Mouse (Mus musculus): ENCODE measurements around the gene Lrrc28.

Lrrc28 gene

GRCm38 (mm10) chr7:67645681-67646014 lies 580 bp upstream of the Lrrc28 start:
- no peak for DNase-seq (ENCODE audit: low read depth, low spot score)

- DNase-seq (ENCODE audit: low read depth, low spot score), result no peak
Measured at GRCm38 (mm10) chr7:67644291-67644690, 777 bp downstream of the Lrrc28 start.

- DNase-seq (ENCODE audit: low read depth, low spot score), result no peak
Measured at GRCm38 (mm10) chr7:67642955-67643354, 2.1 kb downstream of the Lrrc28 start.

- no peak for DNase-seq (ENCODE audit: low read depth, low spot score)
Measured at GRCm38 (mm10) chr7:67639006-67639405, 6.1 kb downstream of the Lrrc28 start.

GRCm38 (mm10) chr7:67636161-67636560 lies 8.9 kb downstream of the Lrrc28 start:
- DNase-seq (ENCODE audit: low read depth, low spot score), result no peak

GRCm38 (mm10) chr7:67634210-67634609 lies 10.9 kb downstream of the Lrrc28 start:
- no peak for DNase-seq (ENCODE audit: low read depth, low spot score)

- DNase-seq (ENCODE audit: low read depth, low spot score), result no peak
Measured at GRCm38 (mm10) chr7:67632380-67632779, 12.7 kb downstream of the Lrrc28 start.

- DNase-seq (ENCODE audit: low read depth, low spot score), result peak; percentile 86
Measured at GRCm38 (mm10) chr7:67630817-67631216, 14.3 kb downstream of the Lrrc28 start.

- peak; percentile 40 for DNase-seq (ENCODE audit: low read depth, low spot score)
Measured at GRCm38 (mm10) chr7:67629681-67630080, 15.4 kb downstream of the Lrrc28 start.

GRCm38 (mm10) chr7:67626671-67627070 lies 18.4 kb downstream of the Lrrc28 start:
- DNase-seq (ENCODE audit: low read depth, low spot score), result no peak

GRCm38 (mm10) chr7:67622151-67622550 lies 22.9 kb downstream of the Lrrc28 start:
- no peak for DNase-seq (ENCODE audit: low read depth, low spot score)

- no peak for DNase-seq (ENCODE audit: low read depth, low spot score)
Measured at GRCm38 (mm10) chr7:67619836-67620235, 25.2 kb downstream of the Lrrc28 start.

- peak; percentile 68 for DNase-seq (ENCODE audit: low read depth, low spot score)
Measured at GRCm38 (mm10) chr7:67618316-67618715, 26.8 kb downstream of the Lrrc28 start.

GRCm38 (mm10) chr7:67617646-67618045 lies 27.4 kb downstream of the Lrrc28 start:
- no peak for DNase-seq (ENCODE audit: low read depth, low spot score)

GRCm38 (mm10) chr7:67616890-67617289 lies 28.2 kb downstream of the Lrrc28 start:
- DNase-seq (ENCODE audit: low read depth, low spot score), result no peak

GRCm38 (mm10) chr7:67614464-67614861 lies 30.6 kb downstream of the Lrrc28 start:
- DNase-seq (ENCODE audit: low read depth, low spot score), result no peak

- no peak for DNase-seq (ENCODE audit: low read depth, low spot score)
Measured at GRCm38 (mm10) chr7:67613795-67614463, 31.1 kb downstream of the Lrrc28 start.

- no peak for DNase-seq (ENCODE audit: low read depth, low spot score)
Measured at GRCm38 (mm10) chr7:67608348-67609024, 36.6 kb downstream of the Lrrc28 start.

GRCm38 (mm10) chr7:67607669-67608347 lies 37.3 kb downstream of the Lrrc28 start:
- no peak for DNase-seq (ENCODE audit: low read depth, low spot score)

- no peak for DNase-seq (ENCODE audit: low read depth, low spot score)
Measured at GRCm38 (mm10) chr7:67606250-67606649, 38.8 kb downstream of the Lrrc28 start.

GRCm38 (mm10) chr7:67605114-67605513 lies 40.0 kb downstream of the Lrrc28 start:
- no peak for DNase-seq (ENCODE audit: low read depth, low spot score)

GRCm38 (mm10) chr7:67598050-67598449 lies 47.0 kb downstream of the Lrrc28 start:
- DNase-seq (ENCODE audit: low read depth, low spot score), result peak; percentile 20

- no peak for DNase-seq (ENCODE audit: low read depth, low spot score)
Measured at GRCm38 (mm10) chr7:67596961-67597360, 48.1 kb downstream of the Lrrc28 start.

Measured in forelimb bud, embryonic 11.5 days (tissue).